Mouse (Mus musculus) thymus, postnatal 4 days (tissue): ENCODE measurements at regions not wholly inside any gene's neighbourhood (a gene's known extent, or its start where the extent isn't known, plus 50 kb on each side); places are given as distances from the start of the nearest gene placed in this dataset.

Experiments used
- DNase-seq: peaks from one replicate; pipeline ENCODE4 v3.0.0; 2021

DNA sequence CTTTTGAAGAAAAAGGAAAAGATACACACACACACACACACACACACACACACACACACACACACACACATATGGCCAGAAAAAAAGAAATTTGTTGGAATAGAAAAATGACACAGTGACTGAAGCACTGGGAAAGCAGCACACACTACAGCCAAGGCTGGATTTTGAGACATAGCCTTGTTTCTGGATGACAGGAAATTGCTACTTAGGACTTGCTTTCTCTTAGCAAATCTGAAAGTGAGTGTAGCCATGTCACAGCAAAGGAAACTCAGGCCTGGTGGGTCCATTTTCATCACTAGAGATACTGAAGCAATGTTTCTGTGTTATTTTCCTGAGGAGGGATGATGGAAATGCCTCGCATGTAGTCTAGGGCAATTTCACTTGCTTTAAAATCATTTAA, 271.3 kb upstream of the Gpc5 start:
- DNase-seq = no peak

DNA sequence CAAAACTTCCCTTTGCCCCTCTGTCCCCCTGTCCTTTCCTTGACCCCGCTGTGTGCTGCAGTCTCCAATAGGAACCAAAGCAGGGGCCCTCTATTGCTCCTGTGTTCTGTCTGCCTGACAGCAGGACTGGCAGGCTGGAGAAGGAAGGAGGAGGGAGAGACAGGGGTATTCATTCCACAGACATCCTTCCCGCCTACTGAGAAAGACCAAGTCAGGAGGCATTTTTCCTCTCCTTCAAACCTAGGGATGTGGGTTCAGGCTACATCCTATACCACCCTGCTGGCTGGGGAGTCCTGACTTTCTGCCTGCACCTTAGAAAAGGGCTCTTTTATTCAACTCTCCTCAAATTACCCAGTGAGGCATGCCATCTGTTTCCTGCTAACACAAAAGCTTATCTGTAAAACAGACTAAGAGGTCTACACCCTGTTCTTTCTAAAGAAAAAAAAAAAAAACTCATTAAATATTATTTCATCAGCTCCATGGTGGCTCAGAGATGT, 270.9 kb upstream of the Gpc5 start:
- no peak for DNase-seq

DNA sequence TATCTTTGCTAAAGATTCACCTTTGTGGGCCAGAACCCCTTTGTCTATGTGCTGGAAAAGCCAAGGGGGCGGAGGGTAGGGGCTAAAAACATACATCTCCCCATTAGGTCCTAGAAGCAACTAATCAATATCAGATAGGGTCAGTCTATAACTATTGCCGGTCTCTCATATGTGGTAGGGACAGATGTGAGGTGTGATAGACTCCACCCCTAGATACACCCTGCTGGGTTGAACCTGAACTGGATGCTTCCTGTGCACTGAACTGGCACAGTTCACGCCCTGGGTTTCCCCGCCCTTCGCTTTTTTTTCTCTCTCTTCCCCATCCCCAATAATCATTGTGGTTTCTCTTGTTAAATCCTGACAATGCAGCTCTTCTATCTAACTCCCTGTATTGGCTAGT, 270.3 kb upstream of the Gpc5 start:
- no peak for DNase-seq

GRCm38 (mm10) chr14:114826662-114827321, 265.2 kb upstream of the Gpc5 start:
- no peak for DNase-seq

DNA sequence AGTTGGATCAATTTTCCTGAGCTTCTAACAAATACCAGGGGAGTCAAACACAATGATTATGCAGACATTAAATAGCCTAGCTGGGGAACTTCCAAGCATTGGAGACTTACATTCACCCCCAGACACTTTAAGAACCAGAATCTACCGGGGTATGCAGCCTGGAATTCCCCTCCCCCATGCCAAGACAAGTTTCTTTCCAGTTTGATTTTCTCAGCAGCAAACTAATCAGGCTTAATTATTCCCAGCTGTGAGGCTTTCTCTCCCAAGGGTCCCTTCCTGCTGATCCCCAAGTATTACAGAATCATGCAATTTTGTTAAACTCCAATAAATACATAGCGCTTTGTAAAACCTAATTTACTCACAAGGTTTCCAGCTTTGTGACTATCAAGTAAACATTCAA, 262.7 kb upstream of the Gpc5 start:
- DNase-seq = no peak

DNA sequence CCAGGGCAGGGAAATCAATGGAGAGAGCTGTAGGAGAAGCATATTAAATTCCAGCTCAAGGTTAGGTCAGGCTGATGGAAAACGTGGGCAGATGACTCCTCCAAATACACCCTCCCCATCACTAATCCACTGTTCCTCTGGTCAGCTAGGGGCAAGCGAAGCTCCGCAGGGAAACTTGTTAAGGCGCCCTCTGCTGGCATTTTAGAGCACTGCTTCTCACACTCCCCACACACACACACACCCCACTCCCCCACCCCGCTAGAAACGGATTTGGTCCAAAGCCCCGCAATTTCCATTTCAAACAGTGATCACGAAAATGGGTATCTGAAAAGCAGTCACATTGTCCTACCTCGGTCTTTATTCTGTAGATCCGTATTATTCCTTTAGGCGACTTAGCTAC, 259.0 kb upstream of the Gpc5 start:
- peak; percentile 33 for DNase-seq

DNA sequence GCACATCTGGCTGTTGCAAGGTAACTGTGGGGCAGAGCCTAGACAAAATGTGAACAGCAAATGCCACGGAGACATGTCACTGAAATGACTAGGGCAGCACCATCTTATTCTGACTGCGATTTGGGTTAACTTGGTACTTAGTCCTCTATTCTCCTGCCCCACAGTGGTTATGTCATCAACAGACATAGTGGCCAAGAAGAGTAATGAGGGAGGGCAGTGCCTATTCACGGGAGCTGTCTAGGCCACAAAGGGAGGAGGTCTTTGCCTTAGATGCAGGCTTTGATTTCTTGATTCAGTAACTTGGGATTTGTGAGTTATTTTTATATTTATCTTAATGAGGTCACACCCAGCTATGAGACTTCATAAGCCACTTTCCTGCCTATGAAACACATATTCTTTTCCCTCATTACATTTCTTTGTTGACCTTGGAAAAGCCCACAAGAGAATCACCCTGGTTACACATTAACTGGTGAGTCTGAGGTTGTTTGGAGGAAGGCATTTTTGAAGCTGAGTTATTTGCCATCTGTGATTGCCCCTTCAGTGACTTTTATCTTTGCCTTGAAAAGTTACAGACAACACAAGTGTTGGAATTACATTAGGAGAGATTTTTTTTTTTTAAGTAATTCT, 255.2 kb upstream of the Gpc5 start:
- DNase-seq = no peak

- no peak for DNase-seq
These were observed 254.3 kb upstream of the Gpc5 start for GRCm38 (mm10) chr14:114837652-114838276.

GRCm38 (mm10) chr14:114839340-114839903, 252.6 kb upstream of the Gpc5 start:
- DNase-seq = no peak

DNA sequence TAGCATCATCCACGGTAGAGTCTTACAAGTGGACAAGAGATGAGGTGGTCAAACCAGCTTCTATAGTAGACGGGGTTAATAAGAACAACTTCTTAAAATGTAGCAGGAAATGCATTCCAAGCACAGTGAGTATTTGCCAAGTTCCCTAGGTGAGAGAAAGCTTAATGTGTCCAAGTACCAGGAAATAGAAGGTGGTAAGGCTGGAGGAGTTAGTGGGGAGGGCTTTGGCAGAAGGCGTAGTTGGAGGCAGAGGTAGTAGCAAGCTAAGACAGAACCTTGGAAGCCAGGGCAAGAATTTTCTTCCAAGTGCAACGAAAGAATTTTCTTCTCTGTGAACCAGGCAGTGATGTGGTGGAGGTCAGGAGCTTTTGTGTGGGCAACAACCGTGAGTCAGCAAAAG, 251.2 kb upstream of the Gpc5 start:
- DNase-seq = no peak

- DNase-seq = no peak
These were observed 250.5 kb upstream of the Gpc5 start for GRCm38 (mm10) chr14:114841552-114841951.

DNA sequence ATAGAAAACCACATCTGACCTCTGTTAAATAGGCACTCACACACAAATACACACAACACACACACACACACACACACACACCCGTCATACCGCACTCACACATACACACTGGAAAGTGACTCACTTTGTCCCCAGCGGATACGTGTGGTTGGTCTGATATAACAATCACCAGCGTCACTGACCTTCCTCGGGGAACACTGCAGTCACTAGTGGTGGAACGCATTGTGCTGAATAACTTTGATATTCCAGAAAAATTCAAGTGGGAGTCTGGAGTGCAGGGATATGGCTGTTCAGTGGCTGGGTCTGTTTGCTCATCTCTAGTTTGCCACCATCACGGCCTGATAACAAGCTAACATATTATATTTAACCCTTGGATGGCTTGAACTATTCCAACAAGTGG, 249.7 kb upstream of the Gpc5 start:
- DNase-seq = no peak

DNA sequence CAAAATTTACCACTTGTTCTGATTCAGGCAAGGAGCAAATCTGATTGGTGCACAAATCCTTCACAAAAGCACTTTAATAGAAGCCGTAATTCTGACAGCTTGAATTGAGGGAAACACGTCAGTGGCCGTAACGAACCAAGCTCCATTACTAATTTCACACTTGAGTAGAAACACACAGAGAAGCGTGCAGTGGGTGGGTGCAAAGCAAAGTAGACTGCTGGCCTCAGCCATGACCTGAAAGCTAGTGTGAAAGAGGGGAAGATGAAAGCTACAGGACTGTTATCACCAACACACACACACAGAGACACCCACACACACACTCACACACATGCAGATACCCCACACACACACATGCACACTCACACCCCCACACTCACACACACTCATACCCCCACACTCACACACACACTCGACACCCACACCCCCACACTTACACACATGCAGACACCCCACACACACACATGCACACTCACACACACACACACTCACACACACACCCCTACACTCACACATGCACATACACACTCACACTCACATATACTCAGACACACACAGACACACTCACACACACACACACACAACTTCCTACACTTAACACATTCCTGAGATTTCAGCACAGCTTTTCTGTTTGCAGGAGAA, 248.8 kb upstream of the Gpc5 start:
- no peak for DNase-seq

DNA sequence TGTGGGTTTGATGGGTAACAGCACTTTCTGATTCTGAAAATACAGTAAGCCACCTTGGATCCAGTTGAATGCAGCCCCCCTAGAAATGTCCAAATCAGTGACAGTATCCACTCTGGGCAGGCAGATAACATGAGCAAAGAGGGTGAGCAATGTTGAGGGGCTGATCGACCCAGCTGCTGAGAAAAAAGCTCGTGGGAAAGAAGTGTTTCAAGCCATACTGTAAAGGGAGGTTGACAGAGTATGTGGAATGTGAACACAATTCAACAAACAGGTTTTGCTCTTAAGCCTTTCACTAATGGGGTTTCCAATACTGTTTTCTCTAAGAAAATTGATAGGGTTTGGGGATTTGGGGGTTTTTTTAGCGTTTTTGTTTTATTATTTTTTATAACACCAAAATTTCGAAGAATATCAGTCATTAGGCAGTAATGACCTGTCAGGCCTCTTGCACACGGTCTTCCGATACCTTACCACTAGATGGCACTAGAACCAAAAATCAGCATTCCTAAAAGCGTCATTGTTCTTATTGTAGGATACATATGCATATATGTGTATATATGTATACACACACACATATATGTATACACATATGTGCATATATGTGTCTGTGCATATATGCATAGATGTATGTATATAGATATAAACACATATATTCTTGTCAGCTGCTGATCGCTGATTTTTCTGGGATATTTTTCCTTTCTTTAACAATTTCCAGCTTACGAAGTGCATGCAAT, 237.5 kb upstream of the Gpc5 start:
- no peak for DNase-seq

GRCm38 (mm10) chr14:114855055-114855740, 236.8 kb upstream of the Gpc5 start:
- no peak for DNase-seq

- no peak for DNase-seq
These were observed 236.3 kb upstream of the Gpc5 start for GRCm38 (mm10) chr14:114855746-114856145.

DNA sequence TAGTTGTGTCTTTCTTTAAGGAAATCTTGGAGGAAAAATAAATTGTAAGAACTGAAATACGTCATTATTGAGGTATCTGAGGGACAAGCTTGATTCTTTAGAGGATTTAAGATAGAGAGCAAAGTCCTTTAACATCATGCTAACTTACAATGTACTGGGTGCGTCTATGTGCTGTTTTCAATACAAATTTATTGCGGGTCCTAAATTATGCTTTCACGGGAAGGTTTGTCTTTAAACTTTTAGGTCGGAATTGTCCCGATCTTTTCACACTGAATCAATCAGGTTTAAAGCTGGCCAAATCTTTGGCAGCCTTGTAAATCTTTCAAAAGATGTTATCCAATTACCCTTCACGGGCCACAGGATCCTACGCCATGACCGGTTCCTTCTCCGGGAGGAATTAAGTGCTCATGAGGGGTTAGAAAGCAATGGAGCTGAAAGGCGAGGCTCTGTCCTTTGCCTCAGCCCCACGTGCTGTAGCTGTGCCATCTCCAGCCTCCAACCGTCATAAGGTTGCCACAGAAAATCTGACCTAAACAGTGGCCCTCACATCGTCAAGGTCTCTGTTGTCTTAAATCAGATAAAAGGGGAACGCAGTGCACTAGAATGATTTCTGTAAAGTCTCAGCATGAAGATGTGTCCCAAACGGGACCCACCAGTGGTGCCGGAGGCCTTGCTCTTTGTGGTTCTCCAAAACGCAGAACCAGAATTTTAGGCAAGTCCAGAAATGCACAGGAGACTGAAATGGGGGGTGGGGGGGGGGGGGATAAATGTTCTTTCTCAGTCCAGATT, 235.6 kb upstream of the Gpc5 start:
- DNase-seq = no peak

- no peak for DNase-seq
These were observed 234.8 kb upstream of the Gpc5 start for GRCm38 (mm10) chr14:114857171-114857570.

DNA sequence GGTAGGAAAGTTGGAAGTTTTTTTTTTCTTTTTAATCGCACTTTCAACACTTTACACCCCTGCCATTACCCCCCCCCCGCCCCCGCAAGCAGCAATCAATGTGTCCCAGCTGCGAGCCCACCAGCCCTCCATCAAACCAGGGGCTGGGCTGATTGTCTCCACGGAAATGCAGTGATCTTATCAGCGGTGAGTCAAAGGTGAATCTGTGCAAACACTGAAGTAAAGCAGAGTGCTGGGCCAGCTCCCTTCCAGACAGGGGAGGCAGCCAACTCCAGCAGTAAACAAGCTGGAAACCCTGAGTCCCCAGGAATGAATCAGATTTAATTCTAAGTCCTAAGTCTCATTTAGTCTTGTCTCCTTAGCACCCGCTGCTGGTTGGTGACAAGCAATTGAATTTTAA, 234.3 kb upstream of the Gpc5 start:
- DNase-seq = no peak

- no peak for DNase-seq
These were observed 228.4 kb upstream of the Gpc5 start for GRCm38 (mm10) chr14:114863585-114863984.

- DNase-seq = no peak
These were observed 227.9 kb upstream of the Gpc5 start for GRCm38 (mm10) chr14:114864102-114864501.
